Mouse (Mus musculus) stomach, postnatal 0 days (tissue): Measurements from ENCODE around the gene Kat6b. TPM values are rescaled to one million over a fixed set of nuclear protein-coding genes. Genes with fewer than 3 reads are reported as not detected.

Source experiments
- ATAC-seq: fragments of 200-750 bp; cut with Nextera tagmentation; 2 replicates; pipeline ENCODE4 v1.8.0; 2017; ENCODE audit not compliant: low FRiP score, low TSS enrichment
- DNase-seq: peaks from one replicate; pipeline ENCODE4 v3.0.0-alpha.2; 2016; ENCODE audit warnings: low spot score
- H3K27ac ChIP-seq: fragments of 300-500 bp; sonication (generic); replicated peaks from 2 replicates; pipeline ENCODE4 v1.5.1; 2014; ENCODE audit warnings: mild to moderate bottlenecking, control low read depth
- H3K27me3 ChIP-seq: fragments of 300-500 bp; sonication (generic); 2 replicates; pipeline ENCODE4 v1.6.1; 2014; ENCODE audit warnings: low read length; ENCODE audit not compliant: control insufficient read depth, insufficient read depth
- H3K36me3 ChIP-seq: fragments of 300-500 bp; sonication (generic); 2 replicates; pipeline ENCODE4 v1.6.1; 2014; ENCODE audit warnings: low read length, mixed read lengths; ENCODE audit not compliant: control insufficient read depth, insufficient read depth
- H3K4me1 ChIP-seq: fragments of 300-500 bp; sonication (generic); replicated peaks from 2 replicates; pipeline ENCODE4 v1.6.1; 2014; ENCODE audit warnings: antibody characterized with exemption; ENCODE audit not compliant: control insufficient read depth, insufficient read depth
- H3K4me2 ChIP-seq: fragments of 300-500 bp; sonication (generic); replicated peaks from 2 replicates; pipeline ENCODE4 v1.6.1; 2014; ENCODE audit warnings: low read depth, mild to moderate bottlenecking, control low read depth, moderate library complexity
- H3K4me3 ChIP-seq: fragments of 300-500 bp; sonication (generic); 2 replicates; pipeline ENCODE4 v1.5.1; 2014; ENCODE audit warnings: low read depth, low read length, control low read depth
- H3K9ac ChIP-seq: fragments of 300-500 bp; sonication (generic); 2 replicates; pipeline ENCODE4 v1.6.1; 2014; ENCODE audit warnings: mild to moderate bottlenecking, low read length, control low read depth, mixed read lengths
- H3K9me3 ChIP-seq: fragments of 300-500 bp; sonication (generic); 2 replicates; pipeline ENCODE4 v1.6.1; 2016; ENCODE audit warnings: low read length; ENCODE audit not compliant: control insufficient read depth
- CTCF ChIP-seq: IDR thresholded peaks from 2 replicates; pipeline ENCODE4 v1.5.1; 2016; ENCODE audit warnings: antibody characterized with exemption, low read depth, mild to moderate bottlenecking, moderate library complexity
- EP300 ChIP-seq: optimal IDR thresholded peaks from 2 replicates; pipeline ENCODE3; 2016; ENCODE audit warnings: antibody characterized with exemption
- WGBS: fragments of 180-500 bp; shearing (Covaris S2); extraction: QIAGEN DNeasy Blood & Tissue Kit; methylation state at CpG from one replicate; pipeline ENCODE4 v1.1.7; 2014; 5-methylcytosine and 5-hydroxymethylcytosine counted together
- polyA plus RNA-seq: library from polyadenylated mRNA; unstranded; fragments of >200 nt; fragmentation: Nextera tagmentation; extraction: Ambion mirVana; gene quantifications from 2 replicates; pipeline ENCODE4 v1.2.1, GENCODE M21; 2015

Kat6b gene
- polyA plus RNA-seq, 1 experiment from 2014 or later = 4.0 TPM

GRCm38 (mm10) chr14:21705462-21705861 is 224.2 kb downstream of the Kat6b start:
- Histone ChIP-seq H3K9me3 (no peaks in the 10 kb centered on the region), H3K27me3 (no peaks in the 10 kb centered on the region), H3K4me1 (0 out of 2 replicates have a peak, but pooled peaks cover 3% of the 10 kb centered on the region), H3K36me3 (no peaks in the 10 kb centered on the region), H3K4me2 (no peak overlapping the region), H3K27ac (no peak overlapping the region), H3K4me3 (no peak overlapping the region), H3K9ac (no peak overlapping the region)
- 74% methylated on average over 2 of the region's 2 CpGs for WGBS
- ATAC-seq (no peak), DNase-seq (no peak)
- no peak for TF ChIP-seq CTCF
- no peak for TF ChIP-seq EP300

DNA sequence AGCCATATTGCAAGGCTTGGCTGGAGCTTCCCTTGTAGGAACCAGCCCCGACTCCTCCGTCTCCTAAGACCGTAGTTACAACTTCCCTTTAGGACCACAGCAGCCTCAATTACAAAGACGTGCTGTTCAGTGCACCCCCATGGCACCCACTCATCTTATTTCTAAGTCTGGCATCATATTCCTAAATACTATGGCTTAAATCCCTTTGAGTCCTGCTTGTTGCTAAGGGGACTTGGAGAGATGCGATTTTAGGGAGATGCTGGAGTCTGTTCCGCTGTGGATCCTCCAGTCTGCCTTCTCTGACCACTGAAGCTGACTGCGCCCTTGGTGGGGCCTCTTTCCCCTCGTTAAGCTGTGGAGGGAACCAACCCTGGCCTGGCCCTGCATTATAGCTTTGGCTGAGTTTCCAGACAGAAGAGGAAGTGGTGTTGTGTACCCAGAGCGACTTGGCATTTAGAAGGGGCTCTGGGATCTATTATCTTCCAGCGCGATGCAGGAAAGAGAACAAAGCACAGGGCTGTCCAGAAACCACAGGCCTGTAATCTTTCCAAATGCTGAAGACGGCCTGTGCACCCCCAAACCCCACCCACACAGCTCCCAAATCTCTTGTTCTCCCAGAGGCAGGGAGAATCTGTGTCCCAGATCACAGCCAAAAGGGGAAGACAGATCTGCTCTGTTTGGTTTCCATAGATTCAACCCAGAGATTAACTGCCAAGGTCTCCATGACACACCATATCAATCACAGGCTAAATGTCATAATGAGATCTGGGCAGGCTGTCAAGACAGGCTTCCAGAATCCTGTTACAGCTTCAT is 225.7 kb downstream of the Kat6b start:
- 42% methylated on average over 12 of the region's 12 CpGs for WGBS
- no peak overlapping the region for H3K4me2 ChIP-seq
- peak; percentile 80; the same call in 1 of the 2 replicates for ATAC-seq

GRCm38 (mm10) chr14:21709545-21709944 is 228.3 kb downstream of the Kat6b start:
- Histone ChIP-seq H3K36me3 (no peaks in the 10 kb centered on the region), H3K27ac (no peak overlapping the region)
- WGBS = 62% methylated on average over 2 of the region's 2 CpGs

More for the DNA sequence above, 225.7 kb downstream of the Kat6b start:
- H3K36me3 ChIP-seq = no peaks in the 10 kb centered on the region
- H3K27ac ChIP-seq = peak overlapping the region; percentile 76
- no peak overlapping the region for H3K9ac ChIP-seq
- H3K4me1 ChIP-seq = 0 out of 2 replicates have a peak, but pooled peaks cover 3% of the 10 kb centered on the region
- no peak for TF ChIP-seq CTCF
- TF ChIP-seq EP300 = no peak
- no peak overlapping the region for H3K4me3 ChIP-seq
- no peaks in the 10 kb centered on the region for H3K9me3 ChIP-seq
- H3K27me3 ChIP-seq = no peaks in the 10 kb centered on the region
- DNase-seq = peak; percentile 41

GRCm38 (mm10) chr14:21711231-21711630 is 230.0 kb downstream of the Kat6b start:
- H3K27ac ChIP-seq = no peak overlapping the region
- 0 out of 2 replicates have a peak, but pooled peaks cover 3% of the 10 kb centered on the region for H3K4me1 ChIP-seq
- H3K4me2 ChIP-seq = no peak overlapping the region
- no peak overlapping the region for H3K4me3 ChIP-seq
- no peaks in the 10 kb centered on the region for H3K9me3 ChIP-seq
- ATAC-seq = no peak
- 51% methylated on average over 2 of the region's 2 CpGs for WGBS
- H3K36me3 ChIP-seq = no peaks in the 10 kb centered on the region
- no peak for DNase-seq
- TF ChIP-seq EP300 (no peak), CTCF (no peak)
- no peak overlapping the region for H3K9ac ChIP-seq
- no peaks in the 10 kb centered on the region for H3K27me3 ChIP-seq

More at GRCm38 (mm10) chr14:21709545-21709944, 228.3 kb downstream of the Kat6b start:
- H3K9me3 ChIP-seq = no peaks in the 10 kb centered on the region
- ATAC-seq (no peak), DNase-seq (no peak)
- H3K9ac ChIP-seq = no peak overlapping the region
- H3K27me3 ChIP-seq = no peaks in the 10 kb centered on the region
- H3K4me1 ChIP-seq = 0 out of 2 replicates have a peak, but pooled peaks cover 3% of the 10 kb centered on the region
- peak; percentile 25 for TF ChIP-seq CTCF
- no peak for TF ChIP-seq EP300
- H3K4me2 ChIP-seq = no peak overlapping the region
- no peak overlapping the region for H3K4me3 ChIP-seq

GRCm38 (mm10) chr14:21714486-21714885 is 233.3 kb downstream of the Kat6b start, which contains the start of gene Dupd1:
Dupd1 (minus strand) TSS chr14:21714576.
- Histone ChIP-seq H3K4me2 (no peak within 1 kb of the TSS), H3K4me3 (no peak within 1 kb of the TSS), H3K27ac (no peak within 1 kb of the TSS), H3K9ac (no peak within 1 kb of the TSS), H3K4me1 (no peaks in the 10 kb centered on the region), H3K9me3 (no peaks in the 10 kb centered on the region), H3K36me3 (no peaks in the 10 kb centered on the region), H3K27me3 (no peaks in the 10 kb centered on the region)
- 79% methylated on average over 5 of the region's 5 CpGs for WGBS
- ATAC-seq = no peak
- TF ChIP-seq EP300 (no peak), CTCF (no peak)
- no peak for DNase-seq
